Mouse (Mus musculus): ENCODE measurements around the gene BC005624. TPM values are rescaled to one million over a fixed set of nuclear protein-coding genes. Genes with fewer than 3 reads are reported as not detected.
"Not testable (repeated sequence)": the region's sequence is repeated elsewhere in the genome, so short reads cannot be mapped to it uniquely, and the experiment has no call there.

The BC005624 gene
- polyA plus RNA-seq, 1 experiment from 2014 or later, result 64.7 TPM

- H3K4me2 ChIP-seq, result no peak overlapping the region
- DNase-seq (ENCODE audit: low spot score, missing footprints), result no peak
- no peaks in the 10 kb centered on the region for H3K9me3 ChIP-seq (ENCODE audit: control insufficient read depth, low read length)
- no peak overlapping the region for H3K4me3 ChIP-seq (ENCODE audit: low read depth, low read length)
- H3K27me3 ChIP-seq (ENCODE audit: control insufficient read depth, insufficient read depth, low read length), result no peaks in the 10 kb centered on the region
- no peak overlapping the region for H3K9ac ChIP-seq (ENCODE audit: low read length)
- 70% methylated on average over 5 of the region's 5 CpGs for WGBS
- peaks cover 44% of the 10 kb centered on the region for H3K36me3 ChIP-seq (ENCODE audit: control insufficient read depth, insufficient read depth, low read length)
- ATAC-seq (ENCODE audit: low FRiP score), result no peak
- no peak overlapping the region for H3K27ac ChIP-seq (ENCODE audit: low read depth, low read length)
- peaks cover under 1% of the 10 kb centered on the region for H3K4me1 ChIP-seq (ENCODE audit: control insufficient read depth, insufficient read depth, low read length)
Observed at GRCm38 (mm10) chr2:30959856-30960255, 22.1 kb downstream of the BC005624 start.

GRCm38 (mm10) chr2:30958726-30959125, 23.3 kb downstream of the BC005624 start:
- Histone ChIP-seq H3K4me3 (ENCODE audit: low read depth, low read length) (no peak overlapping the region), H3K36me3 (ENCODE audit: control insufficient read depth, insufficient read depth, low read length) (peaks cover 41% of the 10 kb centered on the region), H3K27ac (ENCODE audit: low read depth, low read length) (no peak overlapping the region), H3K4me2 (no peak overlapping the region), H3K9me3 (ENCODE audit: control insufficient read depth, low read length) (no peaks in the 10 kb centered on the region), H3K9ac (ENCODE audit: low read length) (no peak overlapping the region), H3K27me3 (ENCODE audit: control insufficient read depth, insufficient read depth, low read length) (no peaks in the 10 kb centered on the region), H3K4me1 (ENCODE audit: control insufficient read depth, insufficient read depth, low read length) (peaks cover 12% of the 10 kb centered on the region)
- ATAC-seq (ENCODE audit: low FRiP score) (no peak), DNase-seq (ENCODE audit: low spot score, missing footprints) (peak; percentile 56)
- WGBS, result 94% methylated on average over 14 of the region's 14 CpGs

- no peaks in the 10 kb centered on the region for H3K27me3 ChIP-seq (ENCODE audit: control insufficient read depth, insufficient read depth, low read length)
- DNase-seq (ENCODE audit: low spot score, missing footprints) (peak; percentile 73), ATAC-seq (ENCODE audit: low FRiP score) (no peak)
- no peak overlapping the region for H3K27ac ChIP-seq (ENCODE audit: low read depth, low read length)
- WGBS, result 84% methylated on average over 4 of the region's 4 CpGs
- no peak overlapping the region for H3K4me3 ChIP-seq (ENCODE audit: low read depth, low read length)
- no peaks in the 10 kb centered on the region for H3K9me3 ChIP-seq (ENCODE audit: control insufficient read depth, low read length)
- peaks cover 15% of the 10 kb centered on the region for H3K4me1 ChIP-seq (ENCODE audit: control insufficient read depth, insufficient read depth, low read length)
- H3K36me3 ChIP-seq (ENCODE audit: control insufficient read depth, insufficient read depth, low read length), result peaks cover 38% of the 10 kb centered on the region
- no peak overlapping the region for H3K4me2 ChIP-seq
- no peak overlapping the region for H3K9ac ChIP-seq (ENCODE audit: low read length)
Observed at GRCm38 (mm10) chr2:30957511-30957910, 24.5 kb downstream of the BC005624 start.

GRCm38 (mm10) chr2:30954797-30955196, 27.2 kb downstream of the BC005624 start:
- no peak overlapping the region for H3K27ac ChIP-seq (ENCODE audit: low read depth, low read length)
- peaks cover 16% of the 10 kb centered on the region for H3K4me1 ChIP-seq (ENCODE audit: control insufficient read depth, insufficient read depth, low read length)
- 80% methylated on average over 6 of the region's 6 CpGs for WGBS
- no peak for ATAC-seq (ENCODE audit: low FRiP score)
- H3K4me3 ChIP-seq (ENCODE audit: low read depth, low read length), result no peak overlapping the region
- DNase-seq (ENCODE audit: low spot score, missing footprints), result no peak
- H3K9me3 ChIP-seq (ENCODE audit: control insufficient read depth, low read length), result no peaks in the 10 kb centered on the region
- no peak overlapping the region for H3K9ac ChIP-seq (ENCODE audit: low read length)
- H3K27me3 ChIP-seq (ENCODE audit: control insufficient read depth, insufficient read depth, low read length), result no peaks in the 10 kb centered on the region
- no peak overlapping the region for H3K4me2 ChIP-seq
- peaks cover 24% of the 10 kb centered on the region; the same call in 1 of the 2 replicates for H3K36me3 ChIP-seq (ENCODE audit: control insufficient read depth, insufficient read depth, low read length)

GRCm38 (mm10) chr2:30952824-30953490, 29.0 kb downstream of the BC005624 start, which contains the start of gene Tor1b:
Gene Tor1b (plus strand): TSS chr2:30952959.
- H3K27ac ChIP-seq (ENCODE audit: low read depth, low read length), result peak within 1 kb of the TSS; percentile 64; the same call in 1 of the 2 replicates
- ATAC-seq (ENCODE audit: low FRiP score), result peak; percentile 88
- H3K27me3 ChIP-seq (ENCODE audit: control insufficient read depth, insufficient read depth, low read length), result no peaks in the 10 kb centered on the region
- DNase-seq (ENCODE audit: low spot score, missing footprints), result peak; percentile 98
- peaks cover 13% of the 10 kb centered on the region; the same call in 1 of the 2 replicates for H3K36me3 ChIP-seq (ENCODE audit: control insufficient read depth, insufficient read depth, low read length)
- H3K4me1 ChIP-seq (ENCODE audit: control insufficient read depth, insufficient read depth, low read length), result peaks cover 16% of the 10 kb centered on the region
- H3K4me2 ChIP-seq, result peak within 1 kb of the TSS; percentile 88
- WGBS, result 0% methylated on average over 60 of the region's 60 CpGs
- no peaks in the 10 kb centered on the region for H3K9me3 ChIP-seq (ENCODE audit: control insufficient read depth, low read length)
- H3K4me3 ChIP-seq (ENCODE audit: low read depth, low read length), result peak within 1 kb of the TSS; percentile 96
- peak within 1 kb of the TSS; percentile 87 for H3K9ac ChIP-seq (ENCODE audit: low read length)

GRCm38 (mm10) chr2:30952457-30952823, 29.6 kb downstream of the BC005624 start:
- no peaks in the 10 kb centered on the region for H3K27me3 ChIP-seq (ENCODE audit: control insufficient read depth, insufficient read depth, low read length)
- ATAC-seq (ENCODE audit: low FRiP score) (peak; percentile 48; the same call in 1 of the 2 replicates), DNase-seq (ENCODE audit: low spot score, missing footprints) (no peak)
- H3K4me2 ChIP-seq, result peak overlapping the region; percentile 88
- H3K27ac ChIP-seq (ENCODE audit: low read depth, low read length), result peak overlapping the region; percentile 31; the same call in 1 of the 2 replicates
- peak overlapping the region; percentile 46; the same call in 1 of the 2 replicates for H3K9ac ChIP-seq (ENCODE audit: low read length)
- H3K9me3 ChIP-seq (ENCODE audit: control insufficient read depth, low read length), result no peaks in the 10 kb centered on the region
- peaks cover 16% of the 10 kb centered on the region for H3K4me1 ChIP-seq (ENCODE audit: control insufficient read depth, insufficient read depth, low read length)
- WGBS, result 43% methylated on average over 4 of the region's 5 CpGs
- H3K36me3 ChIP-seq (ENCODE audit: control insufficient read depth, insufficient read depth, low read length), result peaks cover 10% of the 10 kb centered on the region; the same call in 1 of the 2 replicates
- peak overlapping the region; percentile 96 for H3K4me3 ChIP-seq (ENCODE audit: low read depth, low read length)

GRCm38 (mm10) chr2:30942603-30943011, 39.4 kb downstream of the BC005624 start:
- Histone ChIP-seq H3K4me1 (ENCODE audit: control insufficient read depth, insufficient read depth, low read length) (peaks cover 2% of the 10 kb centered on the region; the same call in 1 of the 2 replicates), H3K36me3 (ENCODE audit: control insufficient read depth, insufficient read depth, low read length) (no peaks in the 10 kb centered on the region), H3K9me3 (ENCODE audit: control insufficient read depth, low read length) (no peaks in the 10 kb centered on the region), H3K4me3 (ENCODE audit: low read depth, low read length) (0 out of 2 replicates have a peak overlapping the region, but pooled peaks have one; percentile 11), H3K4me2 (peak overlapping the region; percentile 25; the same call in 1 of the 2 replicates), H3K9ac (ENCODE audit: low read length) (peak overlapping the region; percentile 36; the same call in 1 of the 2 replicates), H3K27me3 (ENCODE audit: control insufficient read depth, insufficient read depth, low read length) (no peaks in the 10 kb centered on the region), H3K27ac (ENCODE audit: low read depth, low read length) (no peak overlapping the region)
- DNase-seq (ENCODE audit: low spot score, missing footprints) (peak; percentile 89), ATAC-seq (ENCODE audit: low FRiP score) (no peak)
- 30% methylated on average over 16 of the region's 16 CpGs for WGBS

- H3K27me3 ChIP-seq (ENCODE audit: control insufficient read depth, insufficient read depth, low read length); H3K36me3 ChIP-seq (ENCODE audit: control insufficient read depth, insufficient read depth, low read length); H3K4me3 ChIP-seq (ENCODE audit: low read depth, low read length); H3K4me1 ChIP-seq (ENCODE audit: control insufficient read depth, insufficient read depth, low read length); H3K9me3 ChIP-seq (ENCODE audit: control insufficient read depth, low read length); H3K27ac ChIP-seq (ENCODE audit: low read depth, low read length); H3K4me2 ChIP-seq; DNase-seq (ENCODE audit: low spot score, missing footprints); ATAC-seq (ENCODE audit: low FRiP score); H3K9ac ChIP-seq (ENCODE audit: low read length): not testable (repeated sequence)
- 53% methylated on average over 7 of the region's 7 CpGs for WGBS
Observed at GRCm38 (mm10) chr2:30942116-30942515, 39.9 kb downstream of the BC005624 start.

GRCm38 (mm10) chr2:30941586-30941985, 40.4 kb downstream of the BC005624 start:
- WGBS, result 87% methylated on average over 5 of the region's 5 CpGs

More at GRCm38 (mm10) chr2:30941586-30941985, 40.4 kb downstream of the BC005624 start:
- Histone ChIP-seq H3K4me2 (no peak overlapping the region), H3K36me3 (ENCODE audit: control insufficient read depth, insufficient read depth, low read length) (no peaks in the 10 kb centered on the region), H3K9ac (ENCODE audit: low read length) (no peak overlapping the region), H3K9me3 (ENCODE audit: control insufficient read depth, low read length) (no peaks in the 10 kb centered on the region), H3K4me3 (ENCODE audit: low read depth, low read length) (no peak overlapping the region), H3K27me3 (ENCODE audit: control insufficient read depth, insufficient read depth, low read length) (no peaks in the 10 kb centered on the region), H3K4me1 (ENCODE audit: control insufficient read depth, insufficient read depth, low read length) (peaks cover 2% of the 10 kb centered on the region; the same call in 1 of the 2 replicates), H3K27ac (ENCODE audit: low read depth, low read length) (no peak overlapping the region)
- ATAC-seq (ENCODE audit: low FRiP score), result no peak
- peak; percentile 4 for DNase-seq (ENCODE audit: low spot score, missing footprints)

Measured in midbrain, embryonic 11.5 days (tissue).